Mouse (Mus musculus) heart, embryonic 16.5 days (tissue): ENCODE measurements around the gene D11Wsu47e. TPM values are rescaled to one million over a fixed set of nuclear protein-coding genes. Genes with fewer than 3 reads are reported as not detected.

Experiments
- ATAC-seq: fragments of 200-750 bp; cut with Nextera tagmentation; replicated peaks from 2 replicates; pipeline ENCODE4 v1.8.0; 2017; ENCODE audit warnings: moderate number of reproducible peaks; ENCODE audit not compliant: insufficient read depth, low FRiP score; ENCODE audit errors: extremely low read depth
- H3K27ac ChIP-seq: fragments of 300-500 bp; sonication (generic); 2 replicates; pipeline ENCODE4 v1.5.1; 2014; ENCODE audit warnings: mild to moderate bottlenecking, low read length, control low read depth, moderate library complexity
- H3K27me3 ChIP-seq: fragments of 300-500 bp; sonication (generic); 2 replicates; pipeline ENCODE4 v1.6.1; 2014; ENCODE audit warnings: low read length, mixed read lengths; ENCODE audit not compliant: control insufficient read depth, insufficient read depth
- H3K36me3 ChIP-seq: fragments of 300-500 bp; sonication (generic); 2 replicates; pipeline ENCODE4 v1.6.1; 2014; ENCODE audit not compliant: control insufficient read depth, insufficient read depth
- H3K4me1 ChIP-seq: fragments of 300-500 bp; sonication (generic); 2 replicates; pipeline ENCODE4 v1.6.1; 2014; ENCODE audit warnings: low read length, mixed read lengths; ENCODE audit not compliant: control insufficient read depth, insufficient read depth
- H3K4me2 ChIP-seq: fragments of 300-500 bp; sonication (generic); 2 replicates; pipeline ENCODE4 v1.6.1; 2014; ENCODE audit warnings: low read depth, mild to moderate bottlenecking, control low read depth, low read length
- H3K4me3 ChIP-seq: fragments of 300-500 bp; sonication (generic); 2 replicates; pipeline ENCODE4 v1.5.1; 2014; ENCODE audit warnings: mild to moderate bottlenecking, control low read depth, low read length
- H3K9ac ChIP-seq: fragments of 300-500 bp; sonication (generic); 2 replicates; pipeline ENCODE4 v1.6.1; 2014; ENCODE audit warnings: low read length, control low read depth
- H3K9me3 ChIP-seq: fragments of 300-500 bp; sonication (generic); replicated peaks from 2 replicates; pipeline ENCODE4 v1.6.1; 2016; ENCODE audit warnings: low read length; ENCODE audit not compliant: control insufficient read depth
- WGBS: fragments of 180-500 bp; shearing (Covaris S2); extraction: QIAGEN DNeasy Blood & Tissue Kit; methylation state at CpG from one replicate; pipeline ENCODE4 v1.1.7; 2014; 5-methylcytosine and 5-hydroxymethylcytosine counted together
- polyA plus RNA-seq: library from polyadenylated mRNA; unstranded; fragments of >200 nt; fragmentation: Nextera tagmentation; extraction: Ambion mirVana; gene quantifications from 2 replicates; pipeline ENCODE4 v1.2.1, GENCODE M21; 2015

D11Wsu47e gene
- polyA plus RNA-seq, 1 experiment from 2014 or later: 14.8 TPM

- Histone ChIP-seq H3K27ac (no peak overlapping the region), H3K4me1 (peaks cover 17% of the 10 kb centered on the region), H3K36me3 (peaks cover 5% of the 10 kb centered on the region), H3K9me3 (no peaks in the 10 kb centered on the region), H3K4me3 (no peak overlapping the region), H3K4me2 (no peak overlapping the region), H3K27me3 (no peaks in the 10 kb centered on the region), H3K9ac (no peak overlapping the region)
- ATAC-seq: no peak
- WGBS: 92% methylated on average over 10 of the region's 10 CpGs
Observed at GRCm38 (mm10) chr11:113731945-113732612, 47.9 kb downstream of the D11Wsu47e start.

GRCm38 (mm10) chr11:113733631-113734364, 49.6 kb downstream of the D11Wsu47e start:
- no peak overlapping the region for H3K4me3 ChIP-seq
- no peaks in the 10 kb centered on the region for H3K27me3 ChIP-seq
- ATAC-seq: peak; percentile 25; the same call in 1 of the 2 replicates
- no peak overlapping the region; the same call in 1 of the 2 replicates for H3K9ac ChIP-seq
- H3K36me3 ChIP-seq: no peaks in the 10 kb centered on the region; the same call in 1 of the 2 replicates
- no peak overlapping the region for H3K4me2 ChIP-seq
- H3K4me1 ChIP-seq: peaks cover 28% of the 10 kb centered on the region
- peak overlapping the region; percentile 44 for H3K27ac ChIP-seq
- WGBS: 43% methylated on average over 6 of the region's 6 CpGs
- H3K9me3 ChIP-seq: no peaks in the 10 kb centered on the region

- no peak for ATAC-seq
- H3K4me1 ChIP-seq: peaks cover 38% of the 10 kb centered on the region
- 64% methylated on average over 6 of the region's 6 CpGs for WGBS
Observed at GRCm38 (mm10) chr11:113735151-113735550, 50.9 kb downstream of the D11Wsu47e start.

GRCm38 (mm10) chr11:113736848-113737552, 52.8 kb downstream of the D11Wsu47e start:
- Histone ChIP-seq H3K4me2 (no peak overlapping the region), H3K9ac (no peak overlapping the region), H3K9me3 (no peaks in the 10 kb centered on the region), H3K27me3 (no peaks in the 10 kb centered on the region), H3K27ac (no peak overlapping the region), H3K36me3 (no peaks in the 10 kb centered on the region), H3K4me3 (no peak overlapping the region), H3K4me1 (peaks cover 41% of the 10 kb centered on the region)
- WGBS: 77% methylated on average over 11 of the region's 11 CpGs
- ATAC-seq: no peak

More at GRCm38 (mm10) chr11:113735151-113735550, 50.9 kb downstream of the D11Wsu47e start:
- Histone ChIP-seq H3K36me3 (no peaks in the 10 kb centered on the region), H3K4me2 (no peak overlapping the region), H3K27ac (no peak overlapping the region), H3K9ac (no peak overlapping the region), H3K9me3 (no peaks in the 10 kb centered on the region), H3K4me3 (no peak overlapping the region), H3K27me3 (no peaks in the 10 kb centered on the region)

- no peaks in the 10 kb centered on the region for H3K36me3 ChIP-seq
- H3K4me2 ChIP-seq: no peak overlapping the region
- no peaks in the 10 kb centered on the region; the same call in 1 of the 2 replicates for H3K9me3 ChIP-seq
- no peak overlapping the region for H3K9ac ChIP-seq
- WGBS: 73% methylated on average over 3 of the region's 3 CpGs
- no peaks in the 10 kb centered on the region for H3K27me3 ChIP-seq
- no peak for ATAC-seq
- H3K4me3 ChIP-seq: no peak overlapping the region
- H3K27ac ChIP-seq: no peak overlapping the region
- H3K4me1 ChIP-seq: peaks cover 41% of the 10 kb centered on the region
Observed at GRCm38 (mm10) chr11:113737553-113737854, 53.3 kb downstream of the D11Wsu47e start.

GRCm38 (mm10) chr11:113737912-113738311, 53.7 kb downstream of the D11Wsu47e start:
- H3K9ac ChIP-seq: no peak overlapping the region

GRCm38 (mm10) chr11:113739213-113739612, 55.0 kb downstream of the D11Wsu47e start:
- H3K27ac ChIP-seq: no peak overlapping the region
- H3K27me3 ChIP-seq: no peaks in the 10 kb centered on the region
- H3K36me3 ChIP-seq: peaks cover 8% of the 10 kb centered on the region
- H3K9ac ChIP-seq: no peak overlapping the region
- H3K4me3 ChIP-seq: no peak overlapping the region
- WGBS: 48% methylated on average over 8 of the region's 8 CpGs
- no peak; the same call in 1 of the 2 replicates for ATAC-seq
- peaks cover 8% of the 10 kb centered on the region; the same call in 1 of the 2 replicates for H3K9me3 ChIP-seq
- peaks cover 30% of the 10 kb centered on the region for H3K4me1 ChIP-seq
- no peak overlapping the region for H3K4me2 ChIP-seq

More at GRCm38 (mm10) chr11:113737912-113738311, 53.7 kb downstream of the D11Wsu47e start:
- Histone ChIP-seq H3K4me2 (no peak overlapping the region), H3K36me3 (peaks cover under 1% of the 10 kb centered on the region), H3K27me3 (no peaks in the 10 kb centered on the region), H3K4me1 (peaks cover 41% of the 10 kb centered on the region), H3K4me3 (no peak overlapping the region), H3K27ac (no peak overlapping the region), H3K9me3 (peaks cover 4% of the 10 kb centered on the region; the same call in 1 of the 2 replicates)
- ATAC-seq: no peak
- WGBS: 85% methylated on average over 8 of the region's 8 CpGs

- peaks cover 24% of the 10 kb centered on the region for H3K4me1 ChIP-seq
- H3K9me3 ChIP-seq: peaks cover 8% of the 10 kb centered on the region; the same call in 1 of the 2 replicates
- no peak for ATAC-seq
- no peak overlapping the region for H3K4me2 ChIP-seq
- H3K4me3 ChIP-seq: no peak overlapping the region
- WGBS: 43% methylated on average over 7 of the region's 7 CpGs
- peaks cover 8% of the 10 kb centered on the region for H3K36me3 ChIP-seq
- H3K27me3 ChIP-seq: no peaks in the 10 kb centered on the region
- H3K9ac ChIP-seq: no peak overlapping the region
- H3K27ac ChIP-seq: no peak overlapping the region
Observed at GRCm38 (mm10) chr11:113740100-113740499, 55.9 kb downstream of the D11Wsu47e start.
